Mouse (Mus musculus): ENCODE measurements around the gene Slc35b1. TPM values are rescaled to one million over a fixed set of nuclear protein-coding genes. Genes with fewer than 3 reads are reported as not detected.

Gene Slc35b1
- polyA plus RNA-seq, 1 experiment from 2014 or later, result 133 TPM

DNA sequence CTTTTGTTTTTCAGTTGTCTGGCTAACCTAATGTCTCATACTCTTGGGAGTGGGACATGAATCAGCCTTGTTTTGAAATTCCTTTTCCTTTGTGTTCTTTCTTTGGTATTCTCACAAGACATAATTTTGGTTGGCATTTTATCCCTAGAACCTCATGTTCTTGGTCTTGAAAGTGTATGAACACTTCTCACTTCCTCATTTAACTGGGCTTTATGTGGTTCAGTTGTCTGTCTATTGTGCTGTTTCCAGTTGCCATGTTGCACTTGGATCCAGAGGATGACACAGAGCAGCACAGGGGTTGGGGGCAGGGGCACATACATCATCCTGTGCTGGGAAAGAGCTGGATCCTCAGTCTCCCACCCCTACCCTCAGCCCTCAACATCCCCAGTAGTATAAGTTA is 31.4 kb downstream of the Slc35b1 start:
- H3K9ac ChIP-seq, result peak overlapping the region; percentile 60
- no peak overlapping the region for H3K4me3 ChIP-seq

DNA sequence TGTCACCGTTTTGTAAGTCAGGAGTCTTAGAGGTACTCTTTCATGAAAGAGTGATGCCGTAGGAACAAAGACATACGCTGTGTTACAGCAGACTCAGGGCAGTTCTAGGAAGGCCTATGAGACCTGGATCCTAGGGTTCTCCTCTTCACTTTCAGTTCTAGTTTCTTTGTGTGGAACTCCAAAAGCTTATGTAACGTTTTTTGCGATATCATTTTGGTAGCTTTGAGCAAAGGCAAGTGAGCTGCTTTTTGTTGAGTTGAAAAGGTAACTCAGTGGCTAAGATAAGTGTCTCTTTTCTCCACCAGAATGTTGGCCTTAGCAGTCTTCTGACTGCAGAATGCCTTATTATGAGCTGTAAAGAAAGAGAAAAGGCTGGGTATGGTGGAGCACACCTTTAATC is 32.8 kb downstream of the Slc35b1 start:
- WGBS, result 88% methylated on average over 5 of the region's 5 CpGs
- Histone ChIP-seq H3K27me3 (no peaks in the 10 kb centered on the region), H3K4me2 (no peak overlapping the region), H3K9me3 (no peaks in the 10 kb centered on the region), H3K4me1 (replicated peaks) (peaks cover 29% of the 10 kb centered on the region), H3K4me3 (no peak overlapping the region), H3K36me3 (no peaks in the 10 kb centered on the region), H3K9ac (no peak overlapping the region), H3K27ac (no peak overlapping the region)
- ATAC-seq (ENCODE audit: low FRiP score), result no peak

More for the DNA sequence above, 31.4 kb downstream of the Slc35b1 start:
- ATAC-seq (ENCODE audit: low FRiP score), result no peak
- Histone ChIP-seq H3K4me2 (peak overlapping the region; percentile 76), H3K27me3 (no peaks in the 10 kb centered on the region), H3K4me1 (replicated peaks) (peaks cover 29% of the 10 kb centered on the region), H3K27ac (no peak overlapping the region), H3K9me3 (no peaks in the 10 kb centered on the region), H3K36me3 (no peaks in the 10 kb centered on the region)

GRCm38 (mm10) chr11:95420880-95421435 is 36.5 kb downstream of the Slc35b1 start:
- ATAC-seq (ENCODE audit: low FRiP score), result no peak
- Histone ChIP-seq H3K4me3 (no peak overlapping the region), H3K4me1 (replicated peaks) (peaks cover 17% of the 10 kb centered on the region), H3K27me3 (no peaks in the 10 kb centered on the region), H3K36me3 (no peaks in the 10 kb centered on the region), H3K9me3 (no peaks in the 10 kb centered on the region), H3K9ac (no peak overlapping the region), H3K27ac (no peak overlapping the region), H3K4me2 (no peak overlapping the region)
- 84% methylated on average over 2 of the region's 2 CpGs for WGBS

DNA sequence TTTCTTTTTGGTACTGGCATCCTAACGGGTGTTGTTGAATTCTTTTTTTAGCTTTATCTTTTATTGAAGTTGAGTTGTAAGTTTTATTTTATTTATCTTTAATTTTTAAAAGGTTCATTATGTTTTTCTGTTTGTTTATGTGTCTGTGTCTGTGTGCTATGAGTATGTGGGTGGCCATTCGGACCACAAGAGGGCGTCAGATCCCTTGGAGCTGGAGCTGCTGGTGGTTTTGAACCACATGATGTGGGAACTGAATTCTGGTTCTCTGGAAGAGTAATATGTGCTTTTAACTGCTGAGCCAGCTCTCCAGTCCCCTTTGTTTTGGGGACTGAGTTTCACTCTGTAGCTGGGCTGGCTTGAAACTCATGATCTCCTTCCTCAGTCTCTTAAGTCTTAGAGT is 39.0 kb downstream of the Slc35b1 start:
- Histone ChIP-seq H3K4me1 (replicated peaks) (no peaks in the 10 kb centered on the region), H3K36me3 (no peaks in the 10 kb centered on the region), H3K9ac (no peak overlapping the region), H3K27me3 (no peaks in the 10 kb centered on the region), H3K4me2 (no peak overlapping the region), H3K4me3 (no peak overlapping the region), H3K9me3 (no peaks in the 10 kb centered on the region), H3K27ac (no peak overlapping the region)
- WGBS, result 81% methylated on average over 3 of the region's 3 CpGs
- ATAC-seq (ENCODE audit: low FRiP score), result no peak

- no peaks in the 10 kb centered on the region for H3K27me3 ChIP-seq
- no peaks in the 10 kb centered on the region for H3K4me1 ChIP-seq (replicated peaks)
- H3K36me3 ChIP-seq, result no peaks in the 10 kb centered on the region
- no peaks in the 10 kb centered on the region for H3K9me3 ChIP-seq
- H3K27ac ChIP-seq, result no peak overlapping the region
- H3K4me2 ChIP-seq, result no peak overlapping the region
- no peak overlapping the region for H3K9ac ChIP-seq
- 89% methylated on average over 2 of the region's 2 CpGs for WGBS
- ATAC-seq (ENCODE audit: low FRiP score), result no peak
- no peak overlapping the region for H3K4me3 ChIP-seq
Measured at GRCm38 (mm10) chr11:95431344-95431743, 46.9 kb downstream of the Slc35b1 start.

GRCm38 (mm10) chr11:95432194-95432593 is 47.7 kb downstream of the Slc35b1 start:
- no peak overlapping the region for H3K4me2 ChIP-seq
- no peak overlapping the region for H3K9ac ChIP-seq
- H3K27me3 ChIP-seq, result no peaks in the 10 kb centered on the region
- WGBS, result 90% methylated on average over 2 of the region's 2 CpGs
- no peak overlapping the region for H3K27ac ChIP-seq
- no peak for ATAC-seq (ENCODE audit: low FRiP score)
- no peaks in the 10 kb centered on the region for H3K9me3 ChIP-seq
- H3K4me1 ChIP-seq (replicated peaks), result no peaks in the 10 kb centered on the region
- no peaks in the 10 kb centered on the region for H3K36me3 ChIP-seq
- H3K4me3 ChIP-seq, result no peak overlapping the region

Other genes with a start within 250 kb of the Slc35b1 start
- 0.17 TPM in 1 of 2 replicates, not detected in the other for gene Dlx4, start 238.4 kb upstream of the Slc35b1 start, polyA plus RNA-seq (2015; fragmentation: Nextera tagmentation; extraction: Ambion mirVana)
- not detected in 2 replicates for gene Tac4, start 123.2 kb upstream of the Slc35b1 start, polyA plus RNA-seq (2015; fragmentation: Nextera tagmentation; extraction: Ambion mirVana)
- 59.8 and 61.0 TPM in 2 replicates for gene Kat7, start 74.4 kb upstream of the Slc35b1 start, polyA plus RNA-seq (2015; fragmentation: Nextera tagmentation; extraction: Ambion mirVana)
- 3.5 TPM in 2 replicates for gene Fam117a, start 47.7 kb upstream of the Slc35b1 start, polyA plus RNA-seq (2015; fragmentation: Nextera tagmentation; extraction: Ambion mirVana)
- gene Spop, start 29.4 kb downstream of the Slc35b1 start, polyA plus RNA-seq (2015; fragmentation: Nextera tagmentation; extraction: Ambion mirVana), result 221 and 226 TPM in 2 replicates
- gene Nxph3, start 129.9 kb downstream of the Slc35b1 start, polyA plus RNA-seq (2015; fragmentation: Nextera tagmentation; extraction: Ambion mirVana), result 0.69 and 0.91 TPM in 2 replicates
- gene Ngfr, start 203.0 kb downstream of the Slc35b1 start, polyA plus RNA-seq (2015; fragmentation: Nextera tagmentation; extraction: Ambion mirVana), result 41.4 and 45.5 TPM in 2 replicates

All from hindbrain, embryonic 13.5 days (tissue).